Mouse (Mus musculus): ENCODE results near the gene Tab3. TPM values are rescaled to one million over a fixed set of nuclear protein-coding genes. Genes with fewer than 3 reads are reported as not detected.

Gene Tab3
- 10 to 100 TPM; 15.0 to 17.1 TPM for total RNA-seq (2021)
- long read RNA-seq, partial matches to known transcripts = 0 of 3 reads
- long read RNA-seq, other reads (novel, unspliced or antisense) = 3 of 3 reads

DNA sequence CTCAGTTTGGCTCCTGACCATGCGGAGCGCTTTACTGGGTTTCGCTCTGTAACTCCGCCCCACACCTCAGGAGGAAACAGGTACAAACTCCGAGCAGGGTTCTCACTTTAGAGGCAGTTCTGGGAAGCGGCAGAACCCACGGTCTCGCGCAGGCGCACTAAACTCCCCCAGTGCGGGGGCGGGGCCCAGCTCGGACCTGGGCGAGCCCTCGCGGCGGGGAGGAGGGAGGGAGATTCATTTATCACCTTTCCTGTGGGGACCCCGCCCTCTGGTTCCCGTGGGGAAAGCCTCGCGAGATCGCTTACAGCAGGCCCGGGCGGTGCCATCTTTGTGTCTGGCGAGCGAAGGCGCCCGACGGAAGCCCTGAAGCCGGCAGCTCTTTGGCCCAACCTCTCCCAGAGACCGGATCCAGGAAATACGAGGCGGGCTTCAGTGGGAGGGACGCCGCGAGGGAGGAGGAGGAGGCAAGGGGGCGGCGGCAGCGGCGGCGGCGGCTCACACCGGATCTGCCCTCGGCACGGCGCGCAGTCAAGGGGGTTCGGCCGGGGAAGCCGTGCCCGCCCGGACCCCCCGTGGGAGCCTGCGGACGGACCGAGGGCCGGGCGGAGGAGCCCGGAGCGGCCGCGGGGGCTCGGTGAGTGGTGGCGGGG is at the start of gene Tab3:
TSS of gene Tab3 (plus strand) at position 491 of the 650 bp plus-strand sequence.
- DNase-seq (ENCODE audit: low spot score in 2 of 2) = peak; percentile 87 to 89

DNA sequence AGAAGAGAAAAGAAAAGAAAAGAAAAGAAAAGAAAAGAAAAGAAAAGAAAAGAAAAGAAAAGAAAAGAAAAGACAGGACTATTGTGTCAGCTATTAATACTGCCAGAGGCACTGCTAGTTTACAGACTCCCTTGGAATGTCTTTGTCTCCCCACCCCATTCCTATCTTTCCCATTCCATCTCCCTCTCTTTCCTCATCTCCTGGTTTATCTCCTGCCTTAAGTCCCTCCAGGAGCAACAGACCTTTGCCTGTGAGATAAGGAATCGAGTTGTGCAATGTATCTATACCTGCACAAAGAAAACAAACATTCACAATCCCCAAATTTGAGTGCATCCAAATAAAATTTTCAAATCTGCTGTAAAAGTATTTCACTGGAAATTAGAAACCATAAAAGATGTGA is 48.3 kb upstream of the Tab3 start:
- no peak for DNase-seq (ENCODE audit: low spot score in 2 of 2)

DNA sequence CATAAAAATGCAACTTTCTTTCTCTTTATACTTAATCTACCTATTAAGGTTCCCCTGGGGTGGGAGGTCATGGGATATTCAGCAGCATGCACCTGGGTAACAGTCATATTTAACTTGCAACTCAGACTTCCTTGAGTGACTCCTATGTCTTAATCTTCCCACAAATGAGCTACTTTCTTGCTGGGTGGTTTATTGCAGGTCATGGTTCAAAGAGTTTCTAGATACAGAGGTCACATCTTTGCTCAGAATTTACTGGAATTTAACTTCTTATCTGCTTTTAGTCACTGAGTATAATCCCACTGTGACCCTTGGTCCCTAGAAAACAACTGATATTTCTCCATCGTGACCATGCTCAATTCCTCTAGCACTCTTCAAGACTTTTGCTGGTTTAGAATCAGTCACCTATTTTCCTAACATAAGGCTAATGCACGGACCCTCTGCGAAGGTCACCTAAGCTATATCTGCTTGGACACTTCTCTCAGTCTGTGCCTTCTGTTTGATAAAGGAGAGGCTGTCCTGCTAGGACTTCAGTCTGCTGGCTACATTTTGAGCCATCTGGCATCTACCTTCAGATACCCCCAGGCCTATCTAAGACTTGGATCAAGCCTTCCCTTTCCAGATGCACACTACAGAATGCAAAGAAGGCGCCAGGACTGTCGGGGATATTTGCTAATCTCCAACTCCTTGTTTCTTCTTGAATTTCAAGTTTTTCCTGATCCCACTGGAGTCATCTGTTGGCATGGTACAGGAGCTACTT is 47.4 kb upstream of the Tab3 start:
- DNase-seq (ENCODE audit: low spot score in 2 of 2) = no peak

DNA sequence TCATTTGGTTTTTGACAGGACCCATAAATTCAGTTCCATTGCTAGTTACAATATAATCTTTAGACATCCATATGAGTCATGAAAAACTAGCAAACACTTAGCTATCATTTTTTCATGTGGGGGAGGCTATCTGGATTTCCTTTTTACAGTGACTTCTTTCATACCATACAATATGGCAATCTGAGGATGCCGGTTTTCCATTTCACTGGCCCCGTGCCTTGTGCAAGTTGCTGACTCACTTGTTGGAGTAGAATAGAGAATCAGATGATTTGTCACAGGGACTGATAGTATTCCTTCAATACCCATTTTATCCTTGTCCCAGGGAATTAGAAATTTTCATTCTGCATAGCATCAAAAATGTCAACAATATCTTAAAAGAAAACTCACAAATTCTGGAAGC is 14.9 kb upstream of the Tab3 start:
- no peak for DNase-seq (ENCODE audit: low spot score in 2 of 2)

DNA sequence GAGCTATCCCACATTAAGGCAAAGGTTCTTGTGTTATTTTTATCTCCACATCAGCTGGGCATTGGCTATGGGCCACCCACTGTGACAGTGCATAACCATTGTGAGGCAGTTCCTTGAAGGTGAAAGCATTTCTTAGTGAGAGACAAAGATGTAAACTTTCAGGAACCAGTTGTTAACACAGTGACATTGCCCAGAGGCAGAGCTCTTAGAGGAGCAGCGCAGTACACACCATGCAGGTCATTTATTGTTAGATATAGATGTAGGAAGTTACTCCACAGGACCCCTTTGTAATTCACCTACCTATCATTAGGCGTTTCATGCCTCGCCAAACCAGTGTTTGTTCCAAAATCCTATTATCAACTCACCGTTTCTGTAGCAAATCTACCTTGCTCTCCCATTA is 7.6 kb upstream of the Tab3 start:
- DNase-seq (ENCODE audit: low spot score in 2 of 2) = no peak

DNA sequence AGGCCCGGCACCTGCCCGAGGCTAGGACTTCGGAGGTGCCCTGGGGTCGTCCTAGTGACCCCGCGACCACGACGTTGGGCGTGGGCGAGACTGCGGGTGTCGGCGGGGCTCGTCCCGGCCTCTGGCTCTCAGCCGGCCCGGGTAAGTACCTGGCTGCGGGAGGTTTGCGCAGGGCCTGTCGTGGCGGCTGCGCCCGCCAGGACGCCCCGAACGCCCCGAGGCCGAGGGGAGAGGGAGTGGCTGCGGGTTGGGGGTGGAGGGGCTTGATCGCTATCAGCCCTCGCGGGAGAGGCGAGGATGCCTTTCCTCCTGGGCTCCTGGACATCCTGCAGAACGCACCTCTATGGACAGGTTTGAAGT is 340 bp downstream of the Tab3 start:
- DNase-seq (ENCODE audit: low spot score in 2 of 2) = no peak

DNA sequence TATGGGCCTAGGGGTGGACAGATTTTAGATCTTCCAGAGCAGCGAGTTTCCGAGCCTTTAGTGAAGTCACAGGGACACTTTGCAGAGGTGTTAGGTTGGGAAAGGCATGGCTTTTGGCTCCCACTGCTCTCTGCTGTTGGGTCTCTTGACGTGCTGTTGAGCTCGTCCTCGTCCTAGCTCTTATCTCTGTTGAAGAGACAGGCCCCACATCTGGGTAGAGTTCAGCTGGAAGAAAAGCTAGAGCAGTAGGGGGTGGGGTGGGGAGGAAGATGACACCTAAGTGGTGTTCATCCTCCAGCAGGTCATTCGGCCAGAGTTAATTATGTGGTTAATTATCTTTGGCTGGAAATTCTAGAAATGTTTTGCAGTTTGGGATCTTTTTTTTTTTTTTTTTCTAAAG is 2.5 kb downstream of the Tab3 start:
- DNase-seq (ENCODE audit: low spot score in 2 of 2) = no peak

DNA sequence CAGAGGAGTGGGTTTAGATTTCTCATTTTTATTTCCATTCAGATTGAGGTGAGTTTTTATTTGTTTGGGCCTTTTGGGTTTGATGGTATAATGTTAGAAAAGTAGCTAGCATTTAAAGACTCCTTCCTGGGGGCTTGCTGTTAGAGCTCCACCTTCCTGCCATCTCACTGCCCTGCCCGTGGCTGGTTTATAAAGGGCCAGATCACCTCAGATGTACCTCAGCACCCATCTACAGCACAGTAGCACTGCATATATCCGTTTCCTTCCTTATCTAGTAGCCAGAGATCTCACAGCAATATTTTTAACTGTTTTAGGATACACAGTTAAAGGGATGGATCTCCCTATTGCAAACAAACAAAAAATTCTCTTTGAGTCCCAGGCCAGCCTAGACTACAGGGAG is 6.9 kb downstream of the Tab3 start:
- no peak for DNase-seq (ENCODE audit: low spot score in 2 of 2)

DNA sequence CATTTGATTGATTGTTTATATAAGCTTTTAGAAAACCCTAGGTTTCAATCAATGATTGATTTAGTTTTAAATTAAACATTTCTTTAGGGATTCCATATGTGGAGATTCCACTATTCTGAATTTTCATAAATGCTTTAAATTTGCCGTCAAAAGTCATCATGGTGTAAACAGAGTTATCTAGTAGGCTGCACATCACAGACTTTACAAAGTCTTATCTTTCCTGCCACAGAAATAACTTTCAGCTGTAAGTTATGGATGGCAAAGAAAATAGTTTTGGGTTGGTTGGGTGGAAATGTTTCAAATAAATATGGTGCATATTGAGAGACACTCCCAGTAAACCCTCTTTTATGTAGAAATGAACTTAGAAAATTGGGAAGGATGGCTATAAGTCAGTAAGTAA is 8.7 kb downstream of the Tab3 start:
- DNase-seq (ENCODE audit: low spot score in 2 of 2) = no peak

DNA sequence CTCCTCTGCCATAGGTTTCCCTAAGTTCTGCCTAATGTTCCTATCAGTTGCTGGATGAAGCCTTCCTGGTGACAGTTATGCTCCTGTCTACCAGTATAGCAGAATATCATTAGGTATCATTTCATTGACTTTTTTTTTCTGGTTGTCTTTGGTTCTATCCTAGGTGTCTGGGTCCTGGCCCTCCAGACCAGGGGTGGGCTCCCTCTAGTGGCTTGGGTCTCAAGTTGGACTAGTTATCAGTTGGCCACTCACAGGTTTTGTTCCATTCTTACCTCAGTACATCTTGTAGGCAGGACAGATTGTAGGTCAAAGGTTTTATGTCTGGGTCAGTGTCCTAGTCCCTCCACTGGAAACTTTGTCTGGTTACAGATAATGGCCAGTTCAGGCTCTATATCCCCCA is 11.8 kb downstream of the Tab3 start:
- DNase-seq (ENCODE audit: low spot score in 2 of 2) = no peak

DNA sequence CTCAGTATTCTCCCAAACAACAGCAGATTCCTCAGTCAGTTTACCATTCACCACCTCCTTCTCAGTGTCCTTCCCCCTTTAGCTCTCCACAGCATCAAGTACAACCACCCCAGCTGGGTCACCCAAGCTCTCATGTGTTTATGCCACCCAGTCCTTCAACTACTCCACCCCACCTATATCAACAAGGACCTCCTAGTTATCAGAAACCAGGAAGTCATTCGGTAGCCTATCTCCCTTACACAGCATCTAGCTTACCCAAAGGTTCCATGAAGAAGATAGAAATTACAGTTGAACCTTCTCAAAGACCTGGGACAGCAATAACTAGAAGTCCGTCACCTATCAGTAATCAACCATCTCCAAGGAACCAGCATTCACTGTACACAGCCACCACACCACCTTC is 40.9 kb downstream of the Tab3 start:
- no peak for DNase-seq (ENCODE audit: low spot score in 2 of 2)

DNA sequence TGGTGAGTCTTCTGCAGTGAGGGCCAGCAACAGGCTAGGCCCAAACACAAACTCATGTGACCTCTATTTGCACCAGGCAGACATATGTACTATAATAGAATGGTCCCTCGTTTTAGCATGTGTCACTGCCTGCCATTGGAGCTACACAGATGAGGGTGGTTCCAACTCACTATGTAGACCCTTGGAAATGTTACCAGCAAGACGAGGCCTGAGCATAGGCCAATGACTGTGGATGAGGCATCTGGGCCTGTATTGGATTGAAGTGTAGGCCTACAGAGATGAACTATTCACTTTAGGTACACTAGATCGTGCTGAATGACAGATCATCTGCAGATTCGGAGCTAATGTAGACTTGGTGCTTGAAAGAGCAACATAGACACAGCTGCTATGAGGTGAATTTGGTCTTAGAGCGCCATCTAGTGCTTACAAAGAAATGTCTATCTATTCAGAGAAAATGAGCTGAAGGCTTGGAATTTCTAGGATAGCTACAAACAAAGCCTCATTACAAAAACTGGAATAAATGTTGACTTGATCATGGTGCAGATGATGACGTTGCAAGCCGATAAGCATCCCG is 72.5 kb downstream of the Tab3 start:
- peak; percentile 3 to 12 for DNase-seq (ENCODE audit: low spot score in 2 of 2)

DNA sequence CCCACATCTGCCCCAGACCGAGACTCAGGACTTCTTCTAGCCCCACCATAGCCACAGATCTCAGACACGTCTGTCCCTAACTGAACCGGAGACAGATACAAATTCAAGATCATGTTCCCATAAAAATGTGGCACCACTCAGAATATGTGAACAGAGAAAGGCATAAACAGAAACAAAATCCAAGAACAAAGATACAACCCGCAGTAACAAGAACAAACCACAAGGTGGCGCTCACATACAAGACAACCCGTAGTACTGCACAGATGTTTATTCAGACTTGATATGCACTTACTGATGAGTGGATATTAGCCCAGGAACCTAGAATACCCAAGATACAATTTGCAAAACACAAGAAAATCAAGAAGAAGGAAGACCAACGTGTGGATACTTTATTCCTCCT is 103.0 kb downstream of the Tab3 start:
- peak; percentile 38 to 49 for DNase-seq (ENCODE audit: low spot score in 2 of 2)

DNA sequence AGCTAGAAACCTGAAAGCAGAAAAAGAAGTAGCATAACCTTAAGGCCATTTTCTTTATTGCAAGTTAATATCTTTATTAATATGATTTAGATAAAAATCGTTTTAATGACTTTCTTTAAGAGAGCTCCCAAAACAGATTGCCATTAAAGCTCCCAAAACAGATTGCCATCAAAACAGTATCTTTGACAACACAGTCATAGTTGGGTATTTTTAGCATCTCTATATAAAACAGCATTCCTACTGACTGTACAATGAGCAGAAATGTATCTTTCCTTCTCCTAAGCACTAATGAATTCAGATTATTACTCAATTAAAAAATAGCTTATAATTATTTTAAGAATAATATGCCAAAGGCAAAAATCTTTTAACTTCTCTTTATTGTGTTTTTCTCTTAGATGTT is 108.3 kb downstream of the Tab3 start:
- no peak for DNase-seq (ENCODE audit: low spot score in 2 of 2)

DNA sequence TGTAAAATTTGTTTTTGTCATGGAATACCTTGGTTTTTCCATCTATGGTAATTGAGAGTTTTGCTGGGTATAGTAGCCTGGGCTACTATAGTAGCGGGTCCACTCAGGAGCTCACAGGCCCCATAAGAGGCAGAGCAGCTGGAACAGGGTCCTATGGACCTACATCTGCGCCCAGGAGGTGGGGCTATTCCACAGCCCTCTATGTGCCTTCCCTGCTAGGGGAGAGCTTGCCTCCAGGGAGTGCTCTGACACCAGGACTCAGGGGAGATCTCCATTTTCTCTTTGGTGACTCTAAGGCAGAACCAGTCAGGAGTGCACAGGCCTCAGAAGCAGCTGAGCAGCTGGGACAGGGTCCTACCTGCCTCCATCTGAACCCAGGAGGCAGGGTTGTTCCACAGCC is 109.9 kb downstream of the Tab3 start:
- no peak for DNase-seq (ENCODE audit: low spot score in 2 of 2)

Small RNA genes lying within 50 kb of the gene (microRNA-seq; reads per million reads assigned to microRNA genes)
- 0 reads per million in 2 experiments for gene Gm44378

Other genes starting within 250 kb of the Tab3 start
- 10 to 100 TPM; 24.3 to 25.9 TPM for gene Gk, start 202.8 kb downstream of the Tab3 start, total RNA-seq (2021)